Mouse (Mus musculus) lung, postnatal 0 days (tissue): ENCODE results near the gene Pcnp. TPM values are rescaled to one million over a fixed set of nuclear protein-coding genes. Genes with fewer than 3 reads are reported as not detected.

ENCODE experiments used
- ATAC-seq: fragments of 200-750 bp; cut with Nextera tagmentation; 2 replicates; pipeline ENCODE4 v1.8.0; 2017; ENCODE audit warnings: moderate library complexity
- DNase-seq: peaks from one replicate; pipeline ENCODE4 v3.0.0-alpha.2; 2016; ENCODE audit warnings: low spot score
- H3K27ac ChIP-seq: fragments of 300-500 bp; sonication (generic); 2 replicates; pipeline ENCODE4 v1.5.1; 2014; ENCODE audit warnings: antibody characterized with exemption, mild to moderate bottlenecking, low read length, mixed read lengths
- H3K27me3 ChIP-seq: fragments of 300-500 bp; sonication (generic); replicated peaks from 2 replicates; pipeline ENCODE4 v1.6.1; 2014; ENCODE audit warnings: low read length, mixed read lengths; ENCODE audit not compliant: insufficient read depth
- H3K36me3 ChIP-seq: fragments of 300-500 bp; sonication (generic); 2 replicates; pipeline ENCODE4 v1.6.1; 2014; ENCODE audit warnings: low read length, mixed read lengths; ENCODE audit not compliant: insufficient read depth
- H3K4me1 ChIP-seq: fragments of 300-500 bp; sonication (generic); 2 replicates; pipeline ENCODE4 v1.6.1; 2014; ENCODE audit warnings: antibody characterized with exemption, low read depth, low read length, mixed read lengths; ENCODE audit not compliant: insufficient read depth
- H3K4me2 ChIP-seq: fragments of 300-500 bp; sonication (generic); replicated peaks from 2 replicates; pipeline ENCODE4 v1.6.1; 2014; ENCODE audit warnings: low read depth, mild to moderate bottlenecking, low read length, moderate library complexity, mixed read lengths
- H3K4me3 ChIP-seq: fragments of 300-500 bp; sonication (generic); 2 replicates; pipeline ENCODE4 v1.5.1; 2014; ENCODE audit warnings: low read depth, low read length
- H3K9ac ChIP-seq: fragments of 300-500 bp; sonication (generic); replicated peaks from 2 replicates; pipeline ENCODE4 v1.6.1; 2014; ENCODE audit warnings: low read depth, mild to moderate bottlenecking
- H3K9me3 ChIP-seq: fragments of 300-500 bp; sonication (generic); 2 replicates; pipeline ENCODE4 v1.6.1; 2016; ENCODE audit warnings: low read length, mixed read lengths
- CTCF ChIP-seq: IDR thresholded peaks from 2 replicates; pipeline ENCODE4 v1.5.1; 2016; ENCODE audit warnings: antibody characterized with exemption, mild to moderate bottlenecking
- EP300 ChIP-seq: IDR thresholded peaks from 2 replicates; pipeline ENCODE4 v1.6.1; 2016; ENCODE audit warnings: antibody characterized with exemption, mild to moderate bottlenecking, control low read depth
- WGBS: fragments of 180-500 bp; shearing (Covaris S2); extraction: QIAGEN DNeasy Blood & Tissue Kit; methylation state at CpG from one replicate; pipeline ENCODE4 v1.1.7; 2014; 5-methylcytosine and 5-hydroxymethylcytosine counted together
- polyA plus RNA-seq: library from polyadenylated mRNA; unstranded; fragments of >200 nt; fragmentation: Nextera tagmentation; extraction: Ambion mirVana; gene quantifications from 2 replicates; pipeline ENCODE4 v1.2.1, GENCODE M21; 2015

Pcnp gene
- polyA plus RNA-seq, 1 experiment from 2014 or later, result 166 TPM

DNA sequence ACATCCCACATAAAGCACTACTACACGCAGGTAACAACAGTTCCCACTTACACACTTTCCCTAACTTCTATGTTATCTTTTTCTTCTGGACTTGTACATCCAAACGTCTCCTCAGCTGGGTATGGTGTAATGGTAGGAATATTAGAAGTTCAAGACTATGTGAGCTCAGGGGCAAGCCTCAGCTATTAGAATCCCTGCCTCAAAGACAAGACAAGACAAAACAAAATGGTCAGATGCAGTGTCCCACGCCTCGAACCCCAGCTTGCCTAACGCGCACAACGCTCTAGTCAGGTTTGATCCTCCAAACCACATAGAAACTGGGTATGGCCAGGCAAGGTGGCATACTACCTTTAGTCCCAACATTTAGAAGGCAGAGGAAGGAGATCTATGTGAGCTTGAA is 9.9 kb downstream of the Pcnp start:
- Histone ChIP-seq H3K4me1 (no peaks in the 10 kb centered on the region), H3K27me3 (no peaks in the 10 kb centered on the region), H3K27ac (no peak overlapping the region), H3K9me3 (no peaks in the 10 kb centered on the region), H3K4me3 (no peak overlapping the region), H3K4me2 (no peak overlapping the region), H3K36me3 (peaks cover 26% of the 10 kb centered on the region), H3K9ac (no peak overlapping the region)
- TF ChIP-seq CTCF (no peak), EP300 (no peak)
- DNase-seq, result no peak
- ATAC-seq, result no peak
- WGBS, result 95% methylated on average over 7 of the region's 7 CpGs

DNA sequence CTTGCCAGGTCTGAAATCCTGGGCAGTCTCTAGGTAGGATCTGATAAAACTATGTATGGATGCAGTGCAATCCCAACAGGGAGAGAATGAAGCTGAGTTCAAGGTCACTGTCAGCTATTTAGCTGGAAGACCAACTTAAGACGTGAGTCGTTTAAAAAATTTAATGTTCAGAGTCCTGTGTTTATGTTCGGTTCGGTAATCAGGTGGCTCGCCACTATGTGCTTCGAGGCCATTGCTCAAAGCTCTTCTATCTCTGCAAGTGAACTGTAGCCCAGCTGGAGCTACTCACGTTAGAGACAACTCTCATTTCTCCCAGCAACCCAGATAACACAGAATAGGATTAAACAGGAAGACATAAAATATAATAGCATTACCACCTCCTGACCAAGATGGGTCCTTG is 15.5 kb downstream of the Pcnp start:
- ATAC-seq (no peak), DNase-seq (no peak)
- Histone ChIP-seq H3K27me3 (no peaks in the 10 kb centered on the region), H3K4me2 (no peak overlapping the region), H3K9me3 (no peaks in the 10 kb centered on the region), H3K4me1 (no peaks in the 10 kb centered on the region), H3K27ac (no peak overlapping the region), H3K9ac (no peak overlapping the region), H3K4me3 (no peak overlapping the region), H3K36me3 (peaks cover 17% of the 10 kb centered on the region)
- TF ChIP-seq EP300 (no peak), CTCF (no peak)
- WGBS, result 72% methylated on average over 7 of the region's 7 CpGs

GRCm38 (mm10) chr16:56012789-56013743 is 16.5 kb downstream of the Pcnp start:
- Histone ChIP-seq H3K4me2 (no peak overlapping the region), H3K4me1 (no peaks in the 10 kb centered on the region), H3K27me3 (no peaks in the 10 kb centered on the region), H3K4me3 (no peak overlapping the region), H3K9ac (no peak overlapping the region), H3K9me3 (no peaks in the 10 kb centered on the region), H3K27ac (no peak overlapping the region), H3K36me3 (peaks cover 10% of the 10 kb centered on the region)
- TF ChIP-seq EP300 (no peak), CTCF (no peak)
- 92% methylated on average over 10 of the region's 10 CpGs for WGBS
- no peak for DNase-seq
- ATAC-seq, result no peak

- DNase-seq (no peak), ATAC-seq (no peak)
- H3K9me3 ChIP-seq, result no peaks in the 10 kb centered on the region
- no peak overlapping the region for H3K9ac ChIP-seq
- no peaks in the 10 kb centered on the region for H3K4me1 ChIP-seq
- WGBS, result 93% methylated on average over 1 of the region's 1 CpGs
- H3K27ac ChIP-seq, result no peak overlapping the region
- peaks cover 13% of the 10 kb centered on the region for H3K36me3 ChIP-seq
- TF ChIP-seq EP300 (no peak), CTCF (no peak)
- H3K4me2 ChIP-seq, result no peak overlapping the region
- H3K4me3 ChIP-seq, result no peak overlapping the region
- H3K27me3 ChIP-seq, result no peaks in the 10 kb centered on the region
Observed at GRCm38 (mm10) chr16:56008862-56009261, 20.7 kb downstream of the Pcnp start.

DNA sequence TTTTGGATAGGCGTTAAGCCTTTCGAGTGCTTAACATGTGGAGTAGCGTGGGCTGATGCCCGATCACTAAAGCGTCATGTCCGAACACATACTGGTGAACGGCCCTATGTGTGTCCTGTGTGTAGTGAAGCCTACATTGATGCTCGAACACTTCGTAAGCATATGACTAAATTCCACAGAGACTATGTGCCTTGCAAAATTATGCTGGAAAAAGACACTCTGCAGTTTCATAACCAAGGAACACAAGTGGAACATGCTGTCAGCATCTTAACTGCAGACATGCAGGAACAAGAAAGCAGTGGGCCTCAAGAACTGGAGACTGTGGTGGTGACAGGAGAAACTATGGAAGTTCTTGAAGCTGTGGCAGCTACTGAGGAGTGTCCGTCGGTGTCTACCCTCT is 22.7 kb downstream of the Pcnp start:
- Histone ChIP-seq H3K4me1 (no peaks in the 10 kb centered on the region), H3K9me3 (no peaks in the 10 kb centered on the region), H3K4me2 (no peak overlapping the region), H3K27me3 (no peaks in the 10 kb centered on the region), H3K9ac (no peak overlapping the region), H3K4me3 (no peak overlapping the region), H3K36me3 (peaks cover 13% of the 10 kb centered on the region), H3K27ac (no peak overlapping the region)
- 95% methylated on average over 11 of the region's 11 CpGs for WGBS
- DNase-seq, result no peak
- no peak for ATAC-seq
- TF ChIP-seq EP300, result no peak
- TF ChIP-seq CTCF, result no peak

DNA sequence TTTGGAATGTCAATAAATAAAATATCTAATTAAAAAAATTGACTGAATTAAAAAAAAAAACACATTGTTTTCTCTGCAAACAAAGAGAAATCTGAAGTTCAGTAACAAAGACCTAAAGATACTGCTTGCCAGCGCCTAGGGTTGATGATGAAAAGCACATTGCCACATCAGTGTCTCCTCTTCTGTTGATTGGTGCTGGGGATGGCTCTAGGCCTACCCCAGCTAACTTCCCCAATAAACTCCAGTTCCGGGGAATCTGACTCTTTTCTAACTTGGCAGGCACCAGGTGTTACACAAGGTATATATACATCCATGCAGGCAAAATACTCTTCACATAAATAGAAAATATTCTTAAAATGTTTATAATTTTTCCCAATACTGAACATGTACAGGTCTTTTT is 35.3 kb downstream of the Pcnp start:
- Histone ChIP-seq H3K27me3 (no peaks in the 10 kb centered on the region), H3K4me3 (no peak overlapping the region), H3K36me3 (peaks cover 7% of the 10 kb centered on the region; the same call in 1 of the 2 replicates), H3K9me3 (no peaks in the 10 kb centered on the region), H3K27ac (no peak overlapping the region), H3K4me2 (no peak overlapping the region), H3K4me1 (no peaks in the 10 kb centered on the region), H3K9ac (no peak overlapping the region)
- ATAC-seq, result no peak
- no peak for DNase-seq
- 89% methylated on average over 2 of the region's 2 CpGs for WGBS
- TF ChIP-seq EP300, result no peak
- no peak for TF ChIP-seq CTCF
